Mouse (Mus musculus) cortical plate, adult 2 months (tissue): ENCODE results near the gene Cd8b1. TPM values are rescaled to one million over a fixed set of nuclear protein-coding genes. Genes with fewer than 3 reads are reported as not detected.

Experiments used
- H3K27ac ChIP-seq: fragments of 200-500 bp; 2 replicates; pipeline ENCODE4 v1.5.1; 2012; ENCODE audit warnings: low read length, control low read depth, inconsistent platforms; ENCODE audit not compliant: insufficient read depth
- H3K4me1 ChIP-seq: fragments of 200-500 bp; 2 replicates; pipeline ENCODE4 v1.6.1; 2011; ENCODE audit warnings: low read length; ENCODE audit not compliant: control insufficient read depth, insufficient read depth
- H3K4me3 ChIP-seq: fragments of 200-500 bp; 2 replicates; pipeline ENCODE4 v1.5.1; 2011; ENCODE audit warnings: mild to moderate bottlenecking, low read length, control low read depth; ENCODE audit not compliant: insufficient read depth
- CTCF ChIP-seq: fragments of 200-500 bp; IDR thresholded peaks from 2 replicates; pipeline ENCODE4 v1.5.1; 2011; ENCODE audit warnings: mild to moderate bottlenecking, control low read depth, low read length; ENCODE audit not compliant: insufficient read depth; ENCODE audit errors: extremely low read depth
- POLR2A ChIP-seq: fragments of 200-500 bp; IDR thresholded peaks from 2 replicates; pipeline ENCODE4 v1.6.1; 2011; ENCODE audit warnings: mild to moderate bottlenecking, low read length, control low read depth; ENCODE audit not compliant: insufficient read depth; ENCODE audit errors: extremely low read depth
- polyA plus RNA-seq: library from polyadenylated mRNA; depleted of rRNA; stranded (reverse); fragments of >200 nt; gene quantifications from 2 replicates; pipeline ENCODE4 v1.2.3, GENCODE M21; 2012

Cd8b1 gene
- polyA plus RNA-seq, 1 experiment = not detected

DNA sequence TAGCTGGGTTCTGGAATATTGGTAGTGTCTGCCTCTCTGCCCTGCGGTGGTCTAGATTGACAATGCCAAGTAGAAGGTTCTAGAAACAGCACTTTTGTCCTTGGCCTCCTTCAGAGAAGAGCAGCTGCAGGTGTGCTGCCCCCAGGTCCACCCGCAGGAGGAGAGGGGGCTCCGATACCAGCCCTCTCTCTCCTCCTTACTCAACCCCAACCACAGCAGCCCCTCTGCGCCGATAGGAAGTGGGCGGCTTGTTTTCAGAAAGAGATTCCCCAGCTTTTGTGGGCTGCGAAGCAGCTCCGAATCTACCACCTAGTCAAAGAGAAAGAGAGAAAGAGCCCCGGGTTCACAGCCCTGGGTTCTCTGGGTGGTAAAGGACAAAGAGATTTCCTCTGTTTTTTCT is 18.6 kb downstream of the Cd8b1 start:
- Histone ChIP-seq H3K4me1 (no peaks in the 10 kb centered on the region), H3K4me3 (no peak overlapping the region), H3K27ac (no peak overlapping the region)
- TF ChIP-seq CTCF = no peak

DNA sequence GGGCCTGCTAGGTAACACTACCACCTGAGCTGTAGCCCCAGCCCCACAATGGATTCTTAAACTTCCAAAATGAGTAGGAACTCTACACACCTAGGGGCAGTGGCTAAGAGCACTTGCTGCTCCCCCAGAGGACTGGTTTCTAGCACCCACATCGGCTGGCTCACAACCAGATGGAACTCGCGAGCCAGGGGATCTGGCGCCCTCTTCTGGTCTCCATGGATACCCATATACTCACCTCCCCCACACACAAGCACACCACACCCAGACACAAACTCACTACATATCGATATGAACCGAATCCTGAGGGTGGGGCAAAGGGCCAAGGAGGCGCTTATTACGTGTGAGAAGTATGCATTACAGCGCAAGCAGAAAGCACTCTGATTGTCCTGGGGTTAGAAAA is 25.4 kb downstream of the Cd8b1 start:
- H3K4me1 ChIP-seq = no peaks in the 10 kb centered on the region
- H3K27ac ChIP-seq = no peak overlapping the region
- H3K4me3 ChIP-seq = no peak overlapping the region
- no peak for TF ChIP-seq CTCF
- TF ChIP-seq POLR2A = no peak

DNA sequence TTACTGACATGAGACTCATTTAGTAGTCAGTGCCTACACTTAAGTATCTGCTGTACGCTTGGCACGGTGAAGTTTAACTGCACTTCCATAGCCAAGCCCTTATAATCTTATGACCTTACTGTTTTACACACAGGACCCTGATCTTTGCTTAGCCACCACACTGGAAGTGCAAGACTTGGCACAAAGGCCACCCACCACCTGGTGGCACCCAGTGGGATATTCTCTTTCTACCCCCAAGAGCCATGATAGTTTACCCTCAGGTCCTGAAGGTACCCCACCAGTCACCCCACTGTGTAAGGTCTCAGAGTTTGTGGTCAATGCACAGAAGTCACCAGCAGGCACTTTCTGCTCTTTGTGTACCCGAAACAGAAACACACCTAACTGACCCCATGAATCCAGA is 28.6 kb downstream of the Cd8b1 start:
- H3K27ac ChIP-seq = no peak overlapping the region
- H3K4me3 ChIP-seq = no peak overlapping the region
- TF ChIP-seq POLR2A (no peak), CTCF (no peak)

DNA sequence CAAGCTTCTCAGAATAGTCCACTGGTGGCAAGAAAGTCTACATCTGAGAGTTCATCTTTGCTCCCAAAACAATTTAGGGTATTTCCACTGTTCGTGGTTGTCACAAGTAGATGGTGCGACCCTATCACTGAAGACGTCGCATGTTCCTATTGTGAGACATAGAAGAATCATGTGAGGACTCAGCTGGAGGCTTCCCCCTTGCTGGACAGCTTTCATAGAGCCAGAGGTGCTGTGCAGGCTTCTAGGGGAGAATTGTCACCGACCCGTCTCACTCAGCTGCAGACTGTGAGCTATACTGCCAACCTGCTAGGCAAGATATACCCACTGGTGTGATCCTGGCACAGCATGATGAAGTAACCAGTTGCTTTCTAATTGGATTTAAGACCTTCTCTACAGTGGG is 29.6 kb downstream of the Cd8b1 start:
- H3K4me3 ChIP-seq = no peak overlapping the region
- TF ChIP-seq POLR2A (no peak), CTCF (no peak)
- H3K27ac ChIP-seq = no peak overlapping the region
- H3K4me1 ChIP-seq = no peaks in the 10 kb centered on the region

More for the DNA sequence above, 28.6 kb downstream of the Cd8b1 start:
- no peaks in the 10 kb centered on the region for H3K4me1 ChIP-seq

DNA sequence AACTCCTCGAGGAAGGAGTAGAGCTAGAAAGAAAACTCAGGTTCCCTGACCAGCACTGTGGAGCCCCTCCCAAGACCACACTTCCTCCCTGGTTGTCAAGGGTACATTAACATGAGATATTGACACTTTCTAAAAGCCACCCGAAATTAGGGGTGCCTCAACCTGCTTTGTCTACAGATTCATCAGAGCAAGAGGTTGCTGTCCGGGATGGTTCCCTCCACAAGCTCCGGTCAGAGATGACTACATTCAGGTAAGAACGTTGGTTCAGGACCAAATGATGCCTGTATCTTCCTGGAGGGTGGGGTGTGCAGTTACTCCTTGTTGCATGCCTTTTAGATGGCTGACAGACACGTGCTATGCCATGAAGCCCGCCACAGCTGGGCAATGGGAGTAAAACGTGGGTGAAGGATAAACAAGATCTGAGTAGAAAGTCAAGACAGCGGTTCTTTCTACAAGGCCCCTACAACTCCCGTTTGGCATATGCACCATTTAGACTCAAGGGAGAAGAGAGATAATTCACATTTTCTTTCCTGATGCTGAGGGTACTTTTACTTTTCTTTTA is 30.4 kb downstream of the Cd8b1 start:
- H3K4me1 ChIP-seq = no peaks in the 10 kb centered on the region
- TF ChIP-seq CTCF = no peak
- no peak for TF ChIP-seq POLR2A
- H3K27ac ChIP-seq = no peak overlapping the region
- H3K4me3 ChIP-seq = no peak overlapping the region

DNA sequence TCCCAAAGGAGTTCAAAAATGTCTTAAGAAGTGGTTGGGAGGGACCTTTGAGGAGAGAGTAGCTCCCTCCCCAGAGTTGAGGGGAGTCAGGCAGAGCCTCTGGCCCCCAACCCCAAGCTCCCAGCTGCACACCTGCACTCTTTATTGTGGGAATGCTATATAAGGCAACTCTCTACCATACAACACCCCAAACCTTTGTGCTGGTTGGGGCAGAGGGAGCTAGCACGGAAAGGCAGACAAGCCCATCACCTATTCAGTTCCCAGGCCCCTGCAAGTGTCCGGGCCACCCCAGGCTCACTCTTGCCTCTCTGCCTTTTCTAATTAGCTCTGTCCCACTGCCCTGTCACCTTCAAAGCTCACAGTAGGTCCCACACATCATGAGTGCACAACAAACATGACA is 31.1 kb downstream of the Cd8b1 start:
- no peaks in the 10 kb centered on the region for H3K4me1 ChIP-seq
- no peak overlapping the region for H3K27ac ChIP-seq
- TF ChIP-seq POLR2A (no peak), CTCF (no peak)
- H3K4me3 ChIP-seq = no peak overlapping the region

DNA sequence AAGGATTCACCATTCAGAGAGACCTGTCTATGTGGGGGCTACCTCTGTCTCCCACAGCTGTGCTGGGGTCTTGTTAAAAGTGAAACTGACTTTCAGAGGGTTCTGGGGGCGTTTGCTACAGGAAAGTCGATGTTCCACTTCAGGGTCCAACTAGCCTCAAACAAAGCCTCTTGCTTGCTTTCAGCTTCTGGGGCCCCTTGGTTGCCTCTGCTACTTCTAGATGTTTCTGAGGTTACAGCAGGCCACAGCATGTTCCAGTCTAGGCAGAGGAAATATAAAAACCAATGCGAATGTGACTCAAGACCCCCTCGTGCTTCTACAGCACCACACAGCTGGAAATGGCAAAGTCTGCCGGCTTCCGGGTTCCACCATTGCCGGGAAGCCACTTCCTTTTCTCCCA is 34.9 kb downstream of the Cd8b1 start:
- TF ChIP-seq CTCF (no peak), POLR2A (no peak)
- Histone ChIP-seq H3K27ac (no peak overlapping the region), H3K4me1 (no peaks in the 10 kb centered on the region), H3K4me3 (no peak overlapping the region)

DNA sequence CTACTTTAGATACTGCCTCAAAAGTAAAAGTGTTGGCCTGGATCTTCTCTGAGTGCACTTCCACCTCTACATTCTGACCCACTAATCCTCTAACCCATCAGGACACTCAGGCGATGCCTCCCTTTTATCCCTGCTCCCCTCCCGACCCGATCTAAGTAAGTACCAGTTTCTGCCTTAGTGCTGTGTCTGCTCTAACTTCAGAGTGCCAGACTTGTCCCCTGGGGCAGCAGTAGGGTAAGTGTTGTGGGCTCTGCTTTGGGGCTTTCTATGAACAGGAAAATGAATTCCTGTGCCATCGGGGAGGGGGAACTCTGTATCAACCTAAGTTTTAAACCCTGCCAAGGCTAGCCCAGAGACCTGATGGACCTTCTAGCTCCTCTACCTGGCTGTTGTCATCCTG is 37.6 kb downstream of the Cd8b1 start:
- TF ChIP-seq CTCF (no peak), POLR2A (no peak)
- H3K27ac ChIP-seq = no peak overlapping the region
- H3K4me1 ChIP-seq = no peaks in the 10 kb centered on the region
- no peak overlapping the region for H3K4me3 ChIP-seq

DNA sequence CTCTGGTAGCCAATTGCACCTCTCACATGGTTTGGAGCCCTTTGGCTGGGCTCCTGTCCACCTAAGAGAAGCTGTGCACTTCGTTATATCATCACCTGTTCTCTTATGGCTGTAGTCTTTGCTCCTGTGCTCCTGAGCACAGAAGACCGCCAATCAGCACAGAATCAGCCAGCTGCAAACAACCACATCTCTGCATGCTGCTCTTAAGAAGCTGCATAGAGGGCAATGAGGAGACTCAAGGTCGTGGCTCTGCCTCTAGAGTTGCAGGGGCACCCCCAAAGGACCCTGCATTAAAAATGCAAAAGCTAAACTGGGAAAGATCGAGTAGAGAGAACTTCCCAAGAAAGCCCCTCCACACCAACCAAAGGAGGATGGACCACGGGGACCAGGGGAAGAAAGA is 38.2 kb downstream of the Cd8b1 start:
- H3K4me1 ChIP-seq = no peaks in the 10 kb centered on the region
- H3K27ac ChIP-seq = no peak overlapping the region
- TF ChIP-seq POLR2A (no peak), CTCF (no peak)
- no peak overlapping the region for H3K4me3 ChIP-seq

DNA sequence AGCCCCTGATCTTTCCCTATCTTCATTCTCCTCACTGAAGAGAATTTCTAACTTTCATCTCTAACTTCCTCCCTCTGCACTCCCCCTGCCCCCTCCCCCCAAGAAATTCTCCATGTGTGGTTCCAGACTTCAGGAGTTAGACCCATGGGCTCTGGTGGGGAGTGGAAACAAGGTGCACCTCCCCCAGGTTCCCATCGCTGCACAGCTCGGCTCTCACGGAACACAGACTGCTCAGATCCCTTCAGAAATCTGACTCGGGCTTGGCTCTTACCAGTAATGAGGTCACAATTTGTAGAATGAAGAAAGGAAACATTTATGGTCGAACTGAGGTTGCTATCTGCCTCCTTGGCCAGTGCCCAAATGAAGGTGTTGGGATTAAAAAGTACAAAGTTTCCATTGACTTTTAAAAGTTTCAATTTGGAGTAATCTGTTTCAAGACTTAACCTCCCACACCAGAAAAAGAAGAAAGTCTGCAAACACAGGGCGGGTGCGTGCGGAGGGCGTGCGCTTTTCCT is 38.6 kb downstream of the Cd8b1 start:
- Histone ChIP-seq H3K4me1 (no peaks in the 10 kb centered on the region), H3K27ac (no peak overlapping the region), H3K4me3 (no peak overlapping the region)
- TF ChIP-seq POLR2A (no peak), CTCF (no peak)

DNA sequence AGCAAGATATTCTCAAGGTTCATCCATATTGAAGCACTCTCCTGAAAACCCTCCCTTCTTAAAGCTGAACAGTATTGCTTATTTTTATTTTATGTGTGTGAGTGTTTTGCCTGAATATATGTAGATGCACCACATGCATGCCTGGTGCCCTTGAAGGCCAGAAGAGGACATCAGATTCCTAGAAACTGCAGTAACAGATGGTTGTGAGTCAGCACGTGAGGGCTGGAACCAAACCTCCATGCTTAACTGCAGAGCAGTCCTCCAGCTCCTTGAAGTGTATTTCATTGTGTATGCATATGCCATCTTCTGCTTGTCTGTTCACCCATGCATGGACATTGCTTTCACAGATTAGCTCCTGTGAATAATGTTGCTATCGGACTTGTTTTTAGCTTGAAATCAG is 41.4 kb downstream of the Cd8b1 start:
- Histone ChIP-seq H3K4me3 (no peak overlapping the region), H3K4me1 (no peaks in the 10 kb centered on the region), H3K27ac (no peak overlapping the region)
- no peak for TF ChIP-seq POLR2A
- TF ChIP-seq CTCF = no peak
